Mouse (Mus musculus): Measurements from ENCODE around the gene Nkain4.

The Nkain4 gene

GRCm38 (mm10) chr2:180949947-180950346, 4.6 kb downstream of the Nkain4 start:
- DNase-seq: no peak

GRCm38 (mm10) chr2:180941869-180942268, 12.6 kb downstream of the Nkain4 start:
- DNase-seq: no peak

- DNase-seq: no peak
Measured at GRCm38 (mm10) chr2:180940187-180940586, 14.3 kb downstream of the Nkain4 start.

GRCm38 (mm10) chr2:180932418-180932817, 22.1 kb downstream of the Nkain4 start:
- DNase-seq: no peak

GRCm38 (mm10) chr2:180928723-180929122, 25.8 kb downstream of the Nkain4 start, which contains the start of gene Birc7:
TSS of gene Birc7 (plus strand) at chr2:180929023.
- DNase-seq: no peak

- peak; percentile 17 to 18 for DNase-seq
Measured at GRCm38 (mm10) chr2:180925176-180925575, 29.3 kb downstream of the Nkain4 start.

GRCm38 (mm10) chr2:180922739-180923138, 31.8 kb downstream of the Nkain4 start:
- DNase-seq: no peak

- DNase-seq: peak; percentile 96 to 97
Measured at GRCm38 (mm10) chr2:180920810-180921400, 33.6 kb downstream of the Nkain4 start, which contains the start of gene Ythdf1. TSS of gene Ythdf1 (minus strand) at chr2:180920949.

GRCm38 (mm10) chr2:180919913-180920809, 34.3 kb downstream of the Nkain4 start:
- peak; percentile 44 for DNase-seq

GRCm38 (mm10) chr2:180915886-180916433, 38.5 kb downstream of the Nkain4 start:
- DNase-seq: no peak

GRCm38 (mm10) chr2:180910928-180911327, 43.6 kb downstream of the Nkain4 start:
- no peak for DNase-seq

- DNase-seq: no peak
Measured at GRCm38 (mm10) chr2:180905556-180906221, 48.8 kb downstream of the Nkain4 start.

- DNase-seq: no peak
Measured at GRCm38 (mm10) chr2:180904435-180905208, 49.9 kb downstream of the Nkain4 start.

- DNase-seq: no peak
Measured at GRCm38 (mm10) chr2:180902086-180902485, 52.4 kb downstream of the Nkain4 start.

- no peak for DNase-seq
Measured at GRCm38 (mm10) chr2:180897857-180898256, 56.6 kb downstream of the Nkain4 start.

GRCm38 (mm10) chr2:180896819-180897625, 57.5 kb downstream of the Nkain4 start:
- DNase-seq: no peak

- no peak for DNase-seq
Measured at GRCm38 (mm10) chr2:180895837-180896525, 58.5 kb downstream of the Nkain4 start.

GRCm38 (mm10) chr2:180895321-180895720, 59.2 kb downstream of the Nkain4 start:
- no peak for DNase-seq

GRCm38 (mm10) chr2:180894734-180895133, 59.8 kb downstream of the Nkain4 start:
- DNase-seq: peak; percentile 52 to 59

- peak; percentile 15 to 26 for DNase-seq
Measured at GRCm38 (mm10) chr2:180894029-180894623, 60.4 kb downstream of the Nkain4 start.
